In the genomic region with DNA sequence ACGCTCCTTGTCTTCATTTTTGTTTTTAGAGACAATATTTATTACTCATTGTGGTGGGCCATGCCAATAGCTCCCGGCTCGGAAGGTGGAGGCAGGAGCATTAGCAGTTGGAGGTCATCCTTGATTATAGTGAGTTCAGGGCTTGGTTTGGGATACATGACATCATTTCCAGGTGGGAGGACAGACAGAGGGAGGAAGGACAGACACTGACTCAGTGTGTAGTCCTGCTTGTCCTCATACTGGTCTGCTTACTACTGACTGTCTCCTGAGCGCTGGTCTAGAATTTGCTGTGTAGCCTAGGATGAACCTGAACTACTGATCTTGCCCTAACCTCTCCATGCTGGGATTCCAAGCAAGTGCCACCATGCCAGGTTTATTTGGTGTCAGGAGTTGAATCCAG, we compare ENCODE assay signal across 8 mouse cellular contexts. TPM values are rescaled to one million over a fixed set of nuclear protein-coding genes. Genes with fewer than 3 reads are reported as not detected.
DNase-seq lines count a peak whose midpoint lies in the region; ATAC-seq lines count a peak whose summit lies in the region.
"Had no signal": no experiment of that assay in that cellular context is flagged by ENCODE, and none has a peak within 500 bp of the region (broad histone marks: within the 10 kb centered on the region; RNA-seq: fewer than 3 reads in every experiment).

A gene (minus strand): TSS at position 101 of the 400 bp plus-strand sequence.

- H3K4me3 ChIP-seq in forebrain, embryonic 10.5 days: no peak within 1 kb of the TSS
- H3K4me3 ChIP-seq in liver, embryonic 13.5 days (replicated peaks): no peak within 1 kb of the TSS
- H3K4me3 ChIP-seq: erythroblast, embryonic 14.5 days had no signal

- 96% methylated on average over 4 of the region's 4 CpGs for WGBS in forebrain, embryonic 10.5 days
- WGBS in liver, embryonic 13.5 days (ENCODE audit: insufficient replicate concordance): 85% methylated on average over 4 of the region's 4 CpGs

- H3K27ac ChIP-seq in forebrain, embryonic 10.5 days: no peak within 1 kb of the TSS
- H3K27ac ChIP-seq in liver, embryonic 13.5 days: no peak within 1 kb of the TSS

- H3K4me1 ChIP-seq in forebrain, embryonic 10.5 days: no peaks in the 10 kb centered on the region
- H3K4me1 ChIP-seq in liver, embryonic 13.5 days (replicated peaks): peaks cover 4% of the 10 kb centered on the region; the same call in 1 of the 2 replicates

- no peak within 1 kb of the TSS for H3K4me2 ChIP-seq in liver, embryonic 13.5 days

- no peaks in the 10 kb centered on the region for H3K9me3 ChIP-seq in forebrain, embryonic 10.5 days
- H3K9me3 ChIP-seq in liver, embryonic 13.5 days (replicated peaks): no peaks in the 10 kb centered on the region

- H3K36me3 ChIP-seq in forebrain, embryonic 10.5 days (replicated peaks): peaks cover 94% of the 10 kb centered on the region
- H3K36me3 ChIP-seq in liver, embryonic 13.5 days: peaks cover 94% of the 10 kb centered on the region

- no peaks in the 10 kb centered on the region for H3K27me3 ChIP-seq in forebrain, embryonic 10.5 days (ENCODE audit: poor library complexity, severe bottlenecking)
- H3K27me3 ChIP-seq in liver, embryonic 13.5 days: no peaks in the 10 kb centered on the region

- H3K9ac ChIP-seq in liver, embryonic 13.5 days: no peak within 1 kb of the TSS

- ATAC-seq in liver, embryonic 13.5 days (ENCODE audit: low read depth): no peak

- no peak for DNase-seq in thymus, postnatal 0 days (ENCODE audit: low spot score)
- DNase-seq in thymus, postnatal 14 days: no peak
- DNase-seq in forebrain, embryonic 10.5 days (ENCODE audit: extremely low spot score, low spot score): no peak
- DNase-seq in heart, postnatal 4 days: no peak
- no peak for DNase-seq in liver, embryonic 13.5 days
- DNase-seq in spleen, adult 12 weeks (ENCODE audit: low spot score): no peak
- no peak for DNase-seq in spleen, postnatal 36 days (ENCODE audit: low spot score in 2 of 2)

RNA-seq across cellular contexts. Expression of the gene that starts here (rescaled TPM):
- polyA plus RNA-seq in thymus, postnatal 0 days (2015; fragmentation: Nextera tagmentation; extraction: Ambion mirVana): 160 and 169 TPM in 2 replicates
- 35.2 and 36.5 TPM in 2 replicates for polyA plus RNA-seq in forebrain, embryonic 10.5 days (2016; fragmentation: Nextera tagmentation; extraction: Ambion mirVana)
- 10 to 100 TPM; 27.1 to 27.4 TPM for total RNA-seq in heart, postnatal 4 days (2021)
- 12.8 and 13.7 TPM in 2 replicates for polyA plus RNA-seq in liver, embryonic 13.5 days (2015; fragmentation: Nextera tagmentation; extraction: Ambion mirVana)
